Mouse (Mus musculus) hindbrain, embryonic 14.5 days (tissue): ENCODE measurements around the gene Tjap1. TPM values are rescaled to one million over a fixed set of nuclear protein-coding genes. Genes with fewer than 3 reads are reported as not detected.

Experiments used
- ATAC-seq: fragments of 200-750 bp; cut with Nextera tagmentation; 2 replicates; pipeline ENCODE4 v1.8.0; 2017; ENCODE audit warnings: moderate number of reproducible peaks, mild to moderate bottlenecking, moderate TSS enrichment, moderate library complexity; ENCODE audit not compliant: low FRiP score
- DNase-seq: peaks from one replicate; pipeline ENCODE4 v3.0.0-alpha.2; 2015; ENCODE audit warnings: low spot score
- H3K27ac ChIP-seq: fragments of 300-500 bp; sonication (generic); 2 replicates; pipeline ENCODE4 v1.5.1; 2014; ENCODE audit warnings: mild to moderate bottlenecking, moderate library complexity
- H3K27me3 ChIP-seq: fragments of 300-500 bp; sonication (generic); 2 replicates; pipeline ENCODE4 v1.6.1; 2014; ENCODE audit warnings: mild to moderate bottlenecking, low read length, mixed read lengths; ENCODE audit not compliant: control insufficient read depth, insufficient read depth
- H3K36me3 ChIP-seq: fragments of 300-500 bp; sonication (generic); replicated peaks from 2 replicates; pipeline ENCODE4 v1.6.1; 2014; ENCODE audit not compliant: control insufficient read depth, insufficient read depth
- H3K4me1 ChIP-seq: fragments of 300-500 bp; sonication (generic); replicated peaks from 2 replicates; pipeline ENCODE4 v1.6.1; 2014; ENCODE audit warnings: antibody characterized with exemption, low read length, mixed read lengths; ENCODE audit not compliant: control insufficient read depth, insufficient read depth
- H3K4me2 ChIP-seq: fragments of 300-500 bp; sonication (generic); replicated peaks from 2 replicates; pipeline ENCODE4 v1.6.1; 2014; ENCODE audit warnings: mild to moderate bottlenecking, moderate library complexity
- H3K4me3 ChIP-seq: fragments of 300-500 bp; sonication (generic); replicated peaks from 2 replicates; pipeline ENCODE4 v1.5.1; 2014; ENCODE audit warnings: mild to moderate bottlenecking, low read length
- H3K9ac ChIP-seq: fragments of 300-500 bp; sonication (generic); 2 replicates; pipeline ENCODE4 v1.6.1; 2014
- H3K9me3 ChIP-seq: fragments of 300-500 bp; sonication (generic); 2 replicates; pipeline ENCODE4 v1.6.1; 2016; ENCODE audit warnings: low read length; ENCODE audit not compliant: control insufficient read depth
- WGBS: fragments of 180-500 bp; shearing (Covaris S2); extraction: QIAGEN DNeasy Blood & Tissue Kit; methylation state at CpG from one replicate; pipeline ENCODE4 v1.1.7; 2014; 5-methylcytosine and 5-hydroxymethylcytosine counted together
- microRNA counts: library from miRNA; unstranded; fragments of <30 nt; microRNA quantifications from one replicate; lab custom pipeline; 2016
- microRNA-seq: library from miRNA; unstranded; fragments of <30 nt; microRNA quantifications from one replicate; pipeline ENCODE4, GENCODE M21; 2016
- polyA plus RNA-seq: library from polyadenylated mRNA; unstranded; fragments of >200 nt; fragmentation: Nextera tagmentation; extraction: Ambion mirVana; gene quantifications from 2 replicates; pipeline ENCODE4 v1.2.1, GENCODE M21; 2014

Gene Tjap1
- polyA plus RNA-seq, 1 experiment from 2014 or later = 22.3 TPM

DNA sequence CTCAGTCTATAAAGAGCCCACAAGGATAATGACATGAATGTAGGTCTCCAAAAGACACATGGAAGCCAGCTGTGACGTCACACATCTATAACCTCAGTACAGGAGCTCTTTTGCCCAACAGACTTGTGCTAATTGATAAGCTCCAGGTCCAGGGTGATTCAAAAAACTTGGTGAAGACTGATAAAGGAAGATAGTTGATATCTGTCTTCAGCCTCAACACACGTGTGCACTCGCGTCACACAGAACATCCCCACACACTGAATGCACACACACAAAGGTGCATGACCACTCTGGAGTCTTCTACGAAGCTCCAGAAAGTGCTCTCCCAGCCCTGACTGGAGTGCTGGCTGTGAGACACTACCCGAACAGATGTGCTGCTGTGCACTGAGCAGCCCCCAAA, 45.7 kb downstream of the Tjap1 start:
- Histone ChIP-seq H3K4me3 (no peak overlapping the region), H3K9ac (no peak overlapping the region), H3K27ac (no peak overlapping the region), H3K27me3 (no peaks in the 10 kb centered on the region), H3K4me1 (no peaks in the 10 kb centered on the region), H3K4me2 (no peak overlapping the region), H3K36me3 (peaks cover 90% of the 10 kb centered on the region), H3K9me3 (no peaks in the 10 kb centered on the region)
- DNase-seq = no peak
- no peak for ATAC-seq
- 94% methylated on average over 6 of the region's 6 CpGs for WGBS

DNA sequence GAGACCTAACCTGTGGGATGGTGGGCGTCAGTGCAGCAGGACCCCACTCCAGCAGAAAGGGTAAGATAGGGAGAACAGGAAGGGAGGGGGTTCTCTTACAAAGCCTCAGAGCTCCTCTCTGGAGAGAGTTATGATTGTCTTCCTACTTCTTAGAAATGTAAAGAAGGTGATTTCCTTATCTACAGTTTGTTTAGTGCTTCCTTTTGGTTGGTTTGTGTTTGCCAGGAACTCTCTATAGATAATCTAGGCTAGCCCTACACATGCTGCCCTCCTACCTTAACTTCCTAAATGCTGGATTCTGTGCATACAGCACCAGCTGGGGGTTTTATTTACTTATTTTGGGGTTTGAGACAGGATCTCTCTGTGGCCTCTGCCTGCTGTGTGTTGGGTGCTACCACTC, 46.8 kb downstream of the Tjap1 start:
- WGBS = 95% methylated on average over 1 of the region's 1 CpGs
- ATAC-seq (no peak), DNase-seq (no peak)

DNA sequence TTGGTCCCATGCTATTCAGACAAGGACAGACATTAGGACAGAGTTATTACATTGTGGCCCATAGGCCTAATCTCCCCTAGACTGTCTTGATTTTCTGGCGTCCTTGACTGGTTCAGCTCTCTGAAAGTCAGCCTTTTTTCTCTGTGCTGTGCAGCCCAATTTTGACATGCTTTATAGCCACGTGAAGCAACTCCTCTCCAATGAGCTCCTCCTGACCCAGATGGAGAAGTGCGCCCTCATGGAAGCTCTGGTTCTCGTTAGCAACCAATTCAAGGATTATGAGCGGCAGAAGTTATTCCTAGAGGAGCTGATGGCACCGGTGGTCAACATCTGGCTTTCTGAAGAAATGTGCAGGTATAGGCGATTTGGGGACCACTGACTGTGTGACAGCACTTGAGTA, 55.2 kb downstream of the Tjap1 start:
- WGBS = 94% methylated on average over 7 of the region's 7 CpGs
- Histone ChIP-seq H3K27me3 (no peaks in the 10 kb centered on the region), H3K4me2 (no peak overlapping the region), H3K4me1 (no peaks in the 10 kb centered on the region), H3K9ac (no peak overlapping the region), H3K27ac (no peak overlapping the region), H3K4me3 (no peak overlapping the region), H3K9me3 (no peaks in the 10 kb centered on the region), H3K36me3 (peaks cover 99% of the 10 kb centered on the region)
- ATAC-seq (no peak), DNase-seq (no peak)

More for the DNA sequence above, 46.8 kb downstream of the Tjap1 start:
- Histone ChIP-seq H3K4me1 (no peaks in the 10 kb centered on the region), H3K36me3 (peaks cover 89% of the 10 kb centered on the region), H3K9ac (no peak overlapping the region), H3K27ac (no peak overlapping the region), H3K27me3 (no peaks in the 10 kb centered on the region), H3K4me3 (no peak overlapping the region), H3K9me3 (no peaks in the 10 kb centered on the region), H3K4me2 (no peak overlapping the region)

DNA sequence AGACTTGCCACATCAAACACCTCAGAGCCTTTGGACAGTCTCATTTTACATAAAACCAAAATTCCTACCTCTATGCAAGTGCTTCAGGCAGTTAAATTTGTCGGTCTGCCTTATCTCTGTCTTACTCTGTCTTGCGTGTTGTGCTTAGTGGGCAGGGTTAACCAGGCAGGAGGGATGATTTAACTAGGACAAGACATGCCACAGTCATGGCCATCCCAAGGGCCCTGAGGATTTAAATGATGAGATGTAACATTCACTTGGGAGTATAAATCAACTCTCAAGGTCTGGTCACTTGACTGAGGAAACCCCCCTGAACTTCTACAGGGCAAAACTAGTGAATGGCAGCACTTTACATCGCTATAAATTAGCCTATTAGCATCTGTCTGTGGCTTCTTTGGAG, 61.2 kb downstream of the Tjap1 start:
- no peak overlapping the region for H3K4me2 ChIP-seq
- H3K9ac ChIP-seq = no peak overlapping the region
- no peak overlapping the region for H3K27ac ChIP-seq
- no peaks in the 10 kb centered on the region for H3K27me3 ChIP-seq
- no peak for ATAC-seq
- H3K36me3 ChIP-seq = peaks cover 100% of the 10 kb centered on the region
- H3K9me3 ChIP-seq = no peaks in the 10 kb centered on the region
- H3K4me1 ChIP-seq = no peaks in the 10 kb centered on the region
- no peak for DNase-seq
- WGBS = 98% methylated on average over 3 of the region's 3 CpGs
- H3K4me3 ChIP-seq = no peak overlapping the region

DNA sequence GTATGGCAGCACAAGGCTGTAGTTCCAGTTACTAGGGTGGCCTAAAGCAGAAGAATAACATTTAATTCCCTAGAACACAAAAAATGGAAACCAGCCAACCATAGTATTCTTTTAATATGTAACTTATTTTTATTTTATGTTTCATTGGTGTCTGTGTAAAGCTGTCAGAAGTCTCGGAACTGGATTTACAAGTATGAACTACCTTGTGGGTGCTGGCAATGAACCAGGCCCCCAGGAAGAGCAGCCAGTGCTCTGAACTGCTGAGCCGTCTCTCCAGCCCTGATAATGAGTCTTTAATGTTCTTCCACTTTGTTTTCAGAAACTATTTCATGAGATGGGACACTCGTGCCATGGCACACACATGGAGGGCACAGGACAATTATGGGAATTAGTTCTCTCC, 72.3 kb downstream of the Tjap1 start:
- no peak overlapping the region for H3K9ac ChIP-seq
- H3K36me3 ChIP-seq = peaks cover 99% of the 10 kb centered on the region
- no peaks in the 10 kb centered on the region for H3K4me1 ChIP-seq
- no peak overlapping the region for H3K27ac ChIP-seq
- H3K27me3 ChIP-seq = no peaks in the 10 kb centered on the region
- no peak overlapping the region for H3K4me2 ChIP-seq
- no peak for DNase-seq
- no peak overlapping the region for H3K4me3 ChIP-seq
- 88% methylated on average over 3 of the region's 3 CpGs for WGBS
- ATAC-seq = no peak
- no peaks in the 10 kb centered on the region for H3K9me3 ChIP-seq

MicroRNA genes within 50 kb of the gene (microRNA counts, 519-probe panel; counts per million panel counts)
- not detected for microRNA mmu-miR-693-3p (lab: Ali Mortazavi, UCI)
- microRNA mmu-miR-693-5p (lab: Ali Mortazavi, UCI) = not detected

Small RNA genes lying within 50 kb of the gene (microRNA-seq; reads per million reads assigned to microRNA genes)
- not detected for gene Mir693

Other genes starting within 250 kb of the Tjap1 start
- 143 and 148 TPM in 2 replicates for gene Mrps18a, start 172.0 kb downstream of the Tjap1 start, polyA plus RNA-seq
- 50.3 and 52.5 TPM in 2 replicates for gene Rsph9, start 138.8 kb downstream of the Tjap1 start, polyA plus RNA-seq
- gene Mad2l1bp, start 129.5 kb downstream of the Tjap1 start, polyA plus RNA-seq = 19.6 and 21.9 TPM in 2 replicates
- 25.7 and 29.9 TPM in 2 replicates for gene Gtpbp2, start 122.0 kb downstream of the Tjap1 start, polyA plus RNA-seq
- 5.5 and 6.4 TPM in 2 replicates for gene Polh, start 80.4 kb downstream of the Tjap1 start, polyA plus RNA-seq
- gene Xpo5, start 80.2 kb downstream of the Tjap1 start, polyA plus RNA-seq = 43.4 and 44.4 TPM in 2 replicates
- gene Polr1c, start 35.0 kb downstream of the Tjap1 start, polyA plus RNA-seq = 75.4 and 80.1 TPM in 2 replicates
- gene Yipf3, start 34.9 kb downstream of the Tjap1 start, polyA plus RNA-seq = 91.6 and 97.2 TPM in 2 replicates
- gene Lrrc73, start 29.5 kb downstream of the Tjap1 start, polyA plus RNA-seq = 15.1 and 18.1 TPM in 2 replicates
- gene Dlk2, start 14.4 kb upstream of the Tjap1 start, polyA plus RNA-seq = 18.9 and 20.9 TPM in 2 replicates
- gene Abcc10, start 45.3 kb upstream of the Tjap1 start, polyA plus RNA-seq = 8.2 and 9.3 TPM in 2 replicates
- 29.7 and 31.5 TPM in 2 replicates for gene Zfp318, start 100.7 kb upstream of the Tjap1 start, polyA plus RNA-seq
- 1.4 and 2.2 TPM in 2 replicates for gene Crip3, start 145.9 kb upstream of the Tjap1 start, polyA plus RNA-seq
- gene Slc22a7, start 155.4 kb upstream of the Tjap1 start, polyA plus RNA-seq = not detected in 2 replicates
- gene Ttbk1, start 204.6 kb upstream of the Tjap1 start, polyA plus RNA-seq = 6.5 and 7.7 TPM in 2 replicates
- 16.0 and 16.6 TPM in 2 replicates for gene Dnph1, start 213.7 kb upstream of the Tjap1 start, polyA plus RNA-seq